Mouse (Mus musculus): ENCODE results near the gene Prkaca.
"Not testable (repeated sequence)": the region's sequence is repeated elsewhere in the genome, so short reads cannot be mapped to it uniquely, and the experiment has no call there.

GRCm38 (mm10) chr8:83983222-83983621 lies 10.4 kb downstream of the Prkaca start:
- peak; percentile 46 for TF ChIP-seq CTCF (IDR thresholded peaks at IDR 0.05; ENCODE audit: low read depth)
- not testable (repeated sequence) for TF ChIP-seq EP300 (optimal IDR thresholded peaks at IDR 0.05)

Measured in stomach, postnatal 0 days (tissue).